Mouse (Mus musculus): ENCODE measurements around the gene Kcnip4.

Gene Kcnip4

GRCm38 (mm10) chr5:48588014-48588413, 936.7 kb downstream of the Kcnip4 start:
- peak; percentile 59 for ATAC-seq (ENCODE audit: low TSS enrichment)

- no peak for ATAC-seq (ENCODE audit: low TSS enrichment)
These were observed 941.3 kb downstream of the Kcnip4 start for GRCm38 (mm10) chr5:48583431-48583830.

GRCm38 (mm10) chr5:48563996-48564587, 960.6 kb downstream of the Kcnip4 start:
- no peak for ATAC-seq (ENCODE audit: low TSS enrichment)

GRCm38 (mm10) chr5:48551753-48552152, 973.0 kb downstream of the Kcnip4 start:
- no peak for ATAC-seq (ENCODE audit: low TSS enrichment)

GRCm38 (mm10) chr5:48545825-48546224, 978.9 kb downstream of the Kcnip4 start:
- ATAC-seq (ENCODE audit: low TSS enrichment): no peak

GRCm38 (mm10) chr5:48544784-48545734, 979.6 kb downstream of the Kcnip4 start:
- ATAC-seq (ENCODE audit: low TSS enrichment): no peak

GRCm38 (mm10) chr5:48518035-48518434, 1006.7 kb downstream of the Kcnip4 start:
- ATAC-seq (ENCODE audit: low TSS enrichment): no peak

GRCm38 (mm10) chr5:48513354-48513753, 1011.4 kb downstream of the Kcnip4 start:
- no peak for ATAC-seq (ENCODE audit: low TSS enrichment)

- no peak for ATAC-seq (ENCODE audit: low TSS enrichment)
These were observed 1013.4 kb downstream of the Kcnip4 start for GRCm38 (mm10) chr5:48511357-48511756.

- no peak for ATAC-seq (ENCODE audit: low TSS enrichment)
These were observed 1014.5 kb downstream of the Kcnip4 start for GRCm38 (mm10) chr5:48510241-48510640.

GRCm38 (mm10) chr5:48509194-48509930, 1015.3 kb downstream of the Kcnip4 start:
- peak; percentile 72 for ATAC-seq (ENCODE audit: low TSS enrichment)

GRCm38 (mm10) chr5:48503094-48503493, 1021.6 kb downstream of the Kcnip4 start:
- no peak for ATAC-seq (ENCODE audit: low TSS enrichment)

- ATAC-seq (ENCODE audit: low TSS enrichment): no peak
These were observed 1022.3 kb downstream of the Kcnip4 start for GRCm38 (mm10) chr5:48502442-48502841.

- no peak for ATAC-seq (ENCODE audit: low TSS enrichment)
These were observed 1024.5 kb downstream of the Kcnip4 start for GRCm38 (mm10) chr5:48500204-48500603.

- ATAC-seq (ENCODE audit: low TSS enrichment): peak; percentile 91
These were observed 1033.7 kb downstream of the Kcnip4 start for GRCm38 (mm10) chr5:48490864-48491477.

- ATAC-seq (ENCODE audit: low TSS enrichment): peak; percentile 70
These were observed 1035.0 kb downstream of the Kcnip4 start for GRCm38 (mm10) chr5:48489549-48490288.

- no peak for ATAC-seq (ENCODE audit: low TSS enrichment)
These were observed 1041.6 kb downstream of the Kcnip4 start for GRCm38 (mm10) chr5:48483112-48483511.

GRCm38 (mm10) chr5:48460221-48460620, 1064.5 kb downstream of the Kcnip4 start:
- peak; percentile 93 for ATAC-seq (ENCODE audit: low TSS enrichment)

- ATAC-seq (ENCODE audit: low TSS enrichment): peak; percentile 59
These were observed 1075.8 kb downstream of the Kcnip4 start for GRCm38 (mm10) chr5:48448888-48449287.

GRCm38 (mm10) chr5:48430459-48430858, 1094.2 kb downstream of the Kcnip4 start:
- peak; percentile 91 for ATAC-seq (ENCODE audit: low TSS enrichment)

GRCm38 (mm10) chr5:48421957-48422356, 1102.8 kb downstream of the Kcnip4 start:
- ATAC-seq (ENCODE audit: low TSS enrichment): peak; percentile 70; the same call in 1 of the 2 replicates
